Mouse (Mus musculus) adrenal gland, postnatal 10 days (tissue): Measurements from ENCODE around the gene Ltn1. TPM values are rescaled to one million over a fixed set of nuclear protein-coding genes. Genes with fewer than 3 reads are reported as not detected.

Experiments used
- DNase-seq: peaks from one replicate; pipeline ENCODE4 v3.0.0; 2021; ENCODE audit warnings: mixed read lengths
- long read RNA-seq, 2 experiments: library from polyadenylated mRNA; stranded (forward); transcript quantifications; one replicate each; pipeline ENCODE4 v2.0.0; 2021
- total RNA-seq, 2 experiments: library from RNA; stranded (reverse); gene quantifications; 2 replicates each; pipeline ENCODE4 v1.2.3; 2021

The Ltn1 gene
- 10 to 100 TPM; 32.0 to 36.0 TPM for total RNA-seq
- long read RNA-seq, experiment 1, full-length matches to known transcripts, result 1 of 6 reads
- long read RNA-seq, experiment 1, partial matches to known transcripts, result 4 of 6 reads
- long read RNA-seq, experiment 1, other reads (novel, unspliced or antisense), result 1 of 6 reads
- long read RNA-seq, experiment 2, full-length matches to known transcripts, result 8 of 12 reads
- long read RNA-seq, experiment 2, partial matches to known transcripts, result 1 of 12 reads
- long read RNA-seq, experiment 2, other reads (novel, unspliced or antisense), result 3 of 12 reads

- DNase-seq, result peak; percentile 98
Observed at GRCm38 (mm10) chr16:87432033-87432814, at the start of gene Ltn1. Gene Ltn1 (minus strand): TSS chr16:87432612.

- DNase-seq, result no peak
Observed at GRCm38 (mm10) chr16:87470579-87470978, 38.2 kb upstream of the Ltn1 start.

- DNase-seq, result no peak
Observed at GRCm38 (mm10) chr16:87458752-87459151, 26.3 kb upstream of the Ltn1 start.

- no peak for DNase-seq
Observed at GRCm38 (mm10) chr16:87455180-87455611, 22.8 kb upstream of the Ltn1 start.

- peak; percentile 97 for DNase-seq
Observed at GRCm38 (mm10) chr16:87454419-87455179, 22.2 kb upstream of the Ltn1 start, which contains the start of gene Usp16. Gene Usp16 (plus strand): TSS chr16:87454703.

GRCm38 (mm10) chr16:87453226-87453625, 20.8 kb upstream of the Ltn1 start:
- DNase-seq, result no peak

GRCm38 (mm10) chr16:87445528-87445927, 13.1 kb upstream of the Ltn1 start:
- no peak for DNase-seq

- DNase-seq, result no peak
Observed at GRCm38 (mm10) chr16:87445110-87445509, 12.7 kb upstream of the Ltn1 start.

- DNase-seq, result no peak
Observed at GRCm38 (mm10) chr16:87444071-87444470, 11.7 kb upstream of the Ltn1 start.

GRCm38 (mm10) chr16:87443245-87443644, 10.8 kb upstream of the Ltn1 start:
- DNase-seq, result no peak

GRCm38 (mm10) chr16:87442291-87442690, 9.9 kb upstream of the Ltn1 start:
- no peak for DNase-seq

GRCm38 (mm10) chr16:87441089-87441488, 8.7 kb upstream of the Ltn1 start:
- DNase-seq, result peak; percentile 22

GRCm38 (mm10) chr16:87440184-87440686, 7.8 kb upstream of the Ltn1 start, which contains the start of gene Rwdd2b:
Gene Rwdd2b (minus strand): TSS chr16:87440573.
- peak; percentile 94 for DNase-seq

GRCm38 (mm10) chr16:87438697-87439096, 6.3 kb upstream of the Ltn1 start:
- no peak for DNase-seq

GRCm38 (mm10) chr16:87437096-87437495, 4.7 kb upstream of the Ltn1 start:
- DNase-seq, result no peak

- no peak for DNase-seq
Observed at GRCm38 (mm10) chr16:87435411-87436205, 3.2 kb upstream of the Ltn1 start.

- no peak for DNase-seq
Observed at GRCm38 (mm10) chr16:87434946-87435345, 2.5 kb upstream of the Ltn1 start.

GRCm38 (mm10) chr16:87434266-87434665, 1.9 kb upstream of the Ltn1 start:
- DNase-seq, result no peak

GRCm38 (mm10) chr16:87427516-87427915, 4.9 kb downstream of the Ltn1 start:
- DNase-seq, result no peak

- DNase-seq, result no peak
Observed at GRCm38 (mm10) chr16:87420662-87421061, 11.8 kb downstream of the Ltn1 start.

GRCm38 (mm10) chr16:87405001-87405400, 27.4 kb downstream of the Ltn1 start:
- peak; percentile 15 for DNase-seq
